Mouse (Mus musculus) left cerebral cortex, postnatal 36 days (tissue): ENCODE data around the gene Gm45785. TPM values are rescaled to one million over a fixed set of nuclear protein-coding genes. Genes with fewer than 3 reads are reported as not detected.

ENCODE experiments used
- DNase-seq, 2 experiments: peaks; one replicate each; pipeline ENCODE4 v3.0.0; 2021 to 2022; ENCODE audit warnings: low spot score in 2 of 2, mixed read lengths in 1 of 2
- intact Hi-C: fragments of 180-260 bp; cut with DNase I; formaldehyde crosslinking; loops from one replicate; pipeline ENCODE4 v1.15.1; 2025
- total RNA-seq, 2 experiments: library from RNA; stranded (reverse); gene quantifications; 2 replicates each; pipeline ENCODE4 v1.2.3; 2021

The Gm45785 gene
- total RNA-seq, 2 experiments from 2014 or later = 2.3 TPM; not detected in 1

DNA sequence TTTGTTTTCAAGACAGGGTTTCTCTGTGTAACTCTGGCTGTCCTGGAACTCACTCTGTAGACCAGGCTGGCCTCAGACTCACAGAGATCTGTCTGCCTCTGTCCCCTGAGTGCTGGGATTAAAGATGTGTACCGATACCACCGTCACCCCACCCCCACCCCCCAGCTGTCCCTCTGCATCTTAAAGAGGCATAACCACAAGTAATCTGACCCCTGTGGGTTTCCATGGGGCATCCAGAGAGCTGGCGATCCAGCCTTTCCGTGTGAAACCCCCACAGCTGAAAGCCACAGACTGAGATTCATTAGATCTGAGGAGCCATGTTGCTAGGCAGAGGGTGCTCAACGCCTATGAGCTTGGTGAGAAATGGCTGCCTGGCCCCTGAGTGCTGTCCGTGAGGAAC, 3.9 kb upstream of the Gm45785 start:
- DNase-seq = no peak
- intact Hi-C loops = loop anchor here (5.0 kb wide), 1 partner anchor 202 kb away; the partner anchor contains the start of gene B4galnt4

DNA sequence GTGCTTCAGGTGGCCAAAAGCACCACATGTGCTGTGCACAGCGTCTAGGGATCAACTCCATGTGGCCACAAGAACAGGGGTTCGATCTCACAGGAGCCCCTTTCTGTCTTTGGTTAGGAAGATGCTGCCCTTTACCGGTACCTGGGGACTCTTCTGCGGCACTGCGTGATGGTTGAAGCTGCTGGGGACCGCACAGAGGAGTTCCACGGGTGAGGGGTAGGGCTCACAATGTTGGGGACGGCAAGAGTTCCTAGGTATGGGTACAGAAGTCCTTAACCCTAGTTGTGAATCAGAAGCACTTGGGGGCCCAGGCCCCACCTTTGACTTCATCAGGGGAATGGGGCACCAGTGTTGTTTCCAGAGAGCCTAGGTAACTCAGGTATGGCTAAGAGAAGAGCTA, 2.6 kb upstream of the Gm45785 start:
- intact Hi-C loops = loop anchor here (5.0 kb wide), 1 partner anchor 204 kb away; the partner anchor contains the start of gene B4galnt4
- DNase-seq = no peak

GRCm38 (mm10) chr7:140857550-140858505, 1.7 kb upstream of the Gm45785 start, which contains the start of gene Bet1l:
Gene Bet1l, minus strand, starts transcription at chr7:140857577.
- intact Hi-C loops = loop anchor here (1.0 to 5.0 kb wide), 2 partner anchors 24 to 204 kb away; partner anchors contain the start of genes B4galnt4 and Sirt3
- DNase-seq = peak; percentile 35 to 40

GRCm38 (mm10) chr7:140856785-140857549, 836 bp upstream of the Gm45785 start, which contains the start of gene Ric8a:
Gene Ric8a, plus strand, starts transcription at chr7:140856957.
- intact Hi-C loops = loop anchor here (1.0 to 5.0 kb wide), 2 partner anchors 25 to 205 kb away; partner anchors contain the start of genes B4galnt4 and Sirt3
- peak; percentile 92 for DNase-seq

GRCm38 (mm10) chr7:140855181-140855580, 950 bp downstream of the Gm45785 start:
- intact Hi-C loops = loop anchor here (5.0 kb wide), 1 partner anchor 207 kb away; the partner anchor contains the start of gene B4galnt4
- no peak for DNase-seq

- intact Hi-C loops = no loop called here
- DNase-seq = no peak
Observed at GRCm38 (mm10) chr7:140854483-140854882, 1.6 kb downstream of the Gm45785 start.

DNA sequence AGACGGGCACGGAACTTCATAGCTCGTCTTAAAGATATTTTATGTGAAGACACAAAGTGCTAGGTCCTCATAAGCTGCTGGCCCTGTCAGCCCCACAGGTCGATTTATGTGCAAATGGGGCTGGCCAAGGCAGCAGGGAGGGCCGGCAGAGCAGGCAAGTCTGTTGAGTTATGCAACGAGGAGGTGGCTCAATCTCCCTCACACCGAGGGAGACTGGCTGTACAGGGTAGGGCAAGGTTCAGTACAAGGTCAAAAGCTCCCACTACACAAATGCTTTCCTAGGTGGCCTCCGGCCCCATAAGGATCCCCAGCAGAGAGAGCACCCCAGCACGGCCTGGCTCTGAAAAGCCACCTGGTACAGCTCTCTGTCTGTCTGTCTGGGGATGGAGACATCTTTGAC, 2.7 kb downstream of the Gm45785 start:
- DNase-seq = no peak
- intact Hi-C loops = no loop called here

DNA sequence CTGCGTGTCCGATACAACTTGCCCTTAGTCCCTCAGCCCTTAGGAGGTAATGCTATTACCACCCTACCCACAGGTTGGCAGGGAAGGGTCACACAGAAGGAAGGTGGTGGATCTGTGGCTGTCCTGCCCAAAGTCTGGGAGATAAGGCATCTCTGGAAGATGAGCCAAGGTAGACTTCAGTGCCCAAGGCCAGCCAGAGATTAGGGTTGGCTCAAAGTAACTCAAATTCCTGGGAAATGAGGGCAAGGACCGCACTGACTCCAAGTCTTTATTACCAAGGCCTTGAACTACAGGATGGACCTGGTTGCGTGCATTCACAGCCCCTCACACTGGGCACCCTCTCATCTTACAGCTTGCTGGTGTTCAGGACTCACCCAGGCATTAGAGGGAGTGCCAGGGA, 4.2 kb downstream of the Gm45785 start:
- no peak for DNase-seq
- intact Hi-C loops = no loop called here

GRCm38 (mm10) chr7:140848591-140848990, 7.5 kb downstream of the Gm45785 start:
- intact Hi-C loops = loop anchor here (5.0 kb wide), 1 partner anchor 324 kb away; the partner anchor contains the start of gene Rnh1
- no peak for DNase-seq

DNA sequence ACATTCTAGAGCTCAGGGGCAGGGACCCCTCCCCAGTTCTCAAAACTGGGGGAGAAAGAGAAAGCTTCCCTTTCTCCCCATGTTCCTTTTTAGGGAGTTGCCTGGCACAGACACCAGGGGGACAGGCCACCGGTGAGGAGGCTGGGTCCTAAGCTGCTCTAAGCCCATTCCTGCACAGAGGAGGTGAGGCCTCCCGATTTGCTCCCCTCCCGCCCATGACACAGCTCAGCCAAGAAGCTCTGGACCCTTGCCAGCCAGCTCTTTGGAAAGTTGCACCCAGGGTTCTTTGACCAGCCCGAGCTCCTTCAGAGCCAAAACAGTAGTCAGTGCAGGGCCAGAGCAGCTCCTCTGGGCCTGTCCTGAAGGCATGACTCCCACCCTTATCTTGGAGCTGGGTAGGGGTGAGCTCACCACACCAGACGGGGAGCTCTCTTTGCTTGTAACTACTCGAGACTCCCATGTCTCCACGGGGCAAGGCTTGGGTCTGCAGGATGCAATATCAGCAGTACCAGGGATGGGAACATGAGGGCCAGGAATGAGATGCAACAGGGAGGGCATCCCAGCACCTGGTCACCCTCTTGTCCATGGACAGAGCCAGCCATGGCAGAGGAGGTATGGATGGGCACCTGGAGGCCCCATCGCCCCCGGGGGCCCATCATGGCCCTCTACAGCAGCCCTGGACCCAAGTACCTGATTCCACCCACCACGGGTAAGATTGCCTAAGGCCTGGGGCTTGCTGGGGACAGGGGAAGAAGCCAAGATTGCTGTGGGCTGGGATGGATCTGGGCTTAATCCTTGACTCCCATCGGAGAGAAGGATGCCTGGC, 8.2 kb downstream of the Gm45785 start, which contains the start of gene Odf3:
Gene Odf3, plus strand, starts transcription at position 51 of the 826 bp plus-strand sequence.
- no peak for DNase-seq
- intact Hi-C loops = loop anchor here (5.0 kb wide), 1 partner anchor 324 kb away; the partner anchor contains the start of gene Rnh1

GRCm38 (mm10) chr7:140846676-140847075, 9.5 kb downstream of the Gm45785 start:
- intact Hi-C loops = loop anchor here (5.0 kb wide), 1 partner anchor 326 kb away; the partner anchor contains the start of gene Rnh1
- no peak for DNase-seq

DNA sequence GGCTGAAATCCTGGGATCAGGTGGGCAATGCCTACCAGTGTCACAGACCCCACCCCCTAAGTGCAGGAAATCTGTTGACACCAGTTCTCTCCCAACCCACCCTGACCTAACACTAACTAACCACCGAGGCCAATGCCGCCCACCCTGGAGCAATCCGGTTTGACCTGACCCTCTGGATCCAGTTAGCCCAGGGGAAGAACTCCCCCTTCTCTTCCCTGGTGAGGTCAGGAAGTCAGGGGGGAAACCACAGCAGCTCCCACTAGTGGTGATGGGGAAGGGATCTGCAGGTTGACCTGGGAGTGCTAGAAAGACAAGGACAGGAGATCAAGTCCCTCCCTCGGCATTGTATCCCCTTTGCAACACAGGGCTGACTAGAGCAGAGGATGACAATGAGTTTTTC, 10.4 kb downstream of the Gm45785 start:
- intact Hi-C loops = loop anchor here (1.0 to 5.0 kb wide), 2 partner anchors 58 to 327 kb away; partner anchors contain the start of gene Rnh1
- no peak for DNase-seq

GRCm38 (mm10) chr7:140844905-140845665, 11.0 kb downstream of the Gm45785 start, which contains the start of gene Scgb1c1:
Gene Scgb1c1, plus strand, starts transcription at chr7:140845547.
- DNase-seq = peak; percentile 80 to 89
- intact Hi-C loops = loop anchor here (1.0 to 5.0 kb wide), 2 partner anchors 58 to 327 kb away; partner anchors contain the start of gene Rnh1

- intact Hi-C loops = loop anchor here (1.0 kb wide), 1 partner anchor 204 kb away; no protein-coding TSS in a partner anchor
Observed at GRCm38 (mm10) chr7:140843806-140844205, 12.3 kb downstream of the Gm45785 start.

DNA sequence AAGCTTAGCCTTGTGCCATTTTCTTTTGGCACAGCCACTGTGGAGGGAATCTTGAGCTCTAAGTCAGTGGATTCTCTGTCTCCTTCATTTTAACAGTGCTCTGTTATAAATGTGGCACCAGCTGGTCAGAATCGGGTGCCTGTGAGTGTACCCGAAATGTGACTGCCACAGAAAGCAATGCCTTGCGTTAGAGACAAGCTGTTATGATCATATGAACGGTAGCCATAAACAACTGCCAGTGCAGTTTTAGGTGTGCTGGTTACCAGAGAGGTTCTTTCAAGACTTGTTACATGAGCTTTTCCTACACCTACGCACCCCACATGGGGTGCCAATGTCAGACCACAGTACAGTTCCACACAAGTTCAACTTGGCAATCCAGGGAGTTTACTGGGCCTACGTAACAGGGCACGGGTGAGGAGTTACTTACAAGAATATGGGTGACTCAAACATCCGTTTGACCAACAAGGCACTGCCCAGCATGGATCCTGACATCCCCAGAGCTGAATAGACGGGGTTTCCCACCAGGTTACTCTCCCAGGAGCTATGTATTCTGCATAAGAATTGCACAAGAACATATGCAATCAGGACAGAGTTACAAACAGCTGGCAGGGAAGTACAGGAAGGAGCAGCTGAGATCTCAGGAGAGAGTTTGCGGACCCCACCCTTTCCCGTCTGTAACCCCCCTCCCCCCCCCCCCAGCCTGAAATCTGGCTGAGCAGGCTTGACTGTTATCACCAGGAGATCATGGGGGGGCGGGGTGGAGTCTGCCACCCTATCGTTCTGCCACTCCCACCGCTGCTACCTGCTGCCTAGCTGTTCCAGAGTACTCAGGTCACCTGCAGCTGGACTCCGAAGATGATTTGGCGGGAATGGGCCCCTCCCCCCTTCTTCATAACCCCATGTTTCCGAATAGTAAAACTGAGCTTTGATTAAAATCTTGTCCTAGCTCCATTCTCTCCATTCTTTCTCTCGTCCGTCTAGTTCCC, 15.1 kb downstream of the Gm45785 start:
- no peak for DNase-seq

More at GRCm38 (mm10) chr7:140843806-140844205, 12.3 kb downstream of the Gm45785 start:
- DNase-seq = no peak

GRCm38 (mm10) chr7:140839556-140839955, 16.6 kb downstream of the Gm45785 start:
- intact Hi-C loops = no loop called here
- DNase-seq = no peak

More for the DNA sequence above, 15.1 kb downstream of the Gm45785 start:
- intact Hi-C loops = no loop called here
